Mouse (Mus musculus) small intestine, adult 2 months (tissue): Measurements from ENCODE around the gene Sf3b1.

Experiments used
- CTCF ChIP-seq: fragments of 200-500 bp; IDR thresholded peaks from 2 replicates; pipeline ENCODE4 v1.5.1; 2012; ENCODE audit warnings: low read depth, mild to moderate bottlenecking, control low read depth, inconsistent platforms, low read length, moderate library complexity, mixed read lengths; ENCODE audit not compliant: insufficient replicate concordance, insufficient read length; ENCODE audit errors: extremely low read depth
- POLR2A ChIP-seq: fragments of 200-500 bp; IDR thresholded peaks from 2 replicates; pipeline ENCODE4 v1.6.1; 2012; ENCODE audit warnings: low read depth, mild to moderate bottlenecking, control low read depth, inconsistent platforms, low read length, moderate library complexity

- TF ChIP-seq CTCF (no peak), POLR2A (no peak)
Measured at GRCm38 (mm10) chr1:55061099-55061498, 33.8 kb upstream of the Sf3b1 start.
